22 mouse cellular contexts compared by ENCODE assay signal in the genomic region with DNA sequence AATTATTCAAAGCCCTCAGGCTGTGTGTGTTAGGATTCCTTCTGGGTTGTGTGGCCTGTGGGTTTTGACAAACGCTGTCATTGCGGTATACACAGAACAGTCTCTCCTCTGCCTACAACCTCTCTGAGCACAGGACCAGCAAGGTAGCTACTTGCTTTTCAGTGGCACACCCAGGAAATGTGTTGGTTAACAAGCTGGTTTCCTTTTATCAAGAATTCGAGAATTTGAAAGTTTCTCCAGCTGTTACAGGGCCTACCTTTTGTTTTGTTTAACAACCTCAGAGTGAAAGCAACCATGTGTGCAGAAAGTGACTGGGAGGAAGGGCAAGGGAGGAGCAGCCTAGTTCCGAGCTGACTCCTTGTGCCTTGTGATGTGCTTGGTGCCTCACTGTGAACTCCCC. TPM values are rescaled to one million over a fixed set of nuclear protein-coding genes. Genes with fewer than 3 reads are reported as not detected.
DNase-seq lines count a peak whose midpoint lies in the region; ATAC-seq and TF ChIP-seq lines count a peak whose summit lies in the region.
"Had no signal": no experiment of that assay in that cellular context is flagged by ENCODE, and none has a peak within 500 bp of the region (broad histone marks: within the 10 kb centered on the region; RNA-seq: fewer than 3 reads in every experiment).

No protein-coding gene starts in this region.

- no peaks in the 10 kb centered on the region for H3K9me3 ChIP-seq in hindbrain, postnatal 0 days (ENCODE audit: low read length)
- H3K9me3 ChIP-seq in forebrain, postnatal 0 days (ENCODE audit: low read length) = no peaks in the 10 kb centered on the region
- H3K9me3 ChIP-seq: midbrain, embryonic 15.5 days; neural tube, embryonic 12.5 days had no signal

- peak overlapping the region; percentile 81 for H3K27ac ChIP-seq in gastrocnemius, adult 2 months
- peak overlapping the region; percentile 99 for H3K27ac ChIP-seq in brown adipose tissue, adult 24 weeks (replicated peaks; ENCODE audit: low read depth, low read length)
- H3K27ac ChIP-seq in hindbrain, postnatal 0 days = no peak overlapping the region
- H3K27ac ChIP-seq in forebrain, postnatal 0 days (ENCODE audit: low read depth, low read length) = no peak overlapping the region
- H3K27ac ChIP-seq: hindbrain, embryonic 14.5 days; midbrain, embryonic 15.5 days; neural tube, embryonic 12.5 days had no signal

- no peak for ATAC-seq in hindbrain, postnatal 0 days
- no peak for ATAC-seq in forebrain, postnatal 0 days
- ATAC-seq: midbrain, embryonic 15.5 days had no signal

- intact Hi-C loops in gastrocnemius, adult 2 months (cut with DNase I) = no loop called here

- 46% methylated on average over 4 of the region's 4 CpGs for WGBS in hindbrain, postnatal 0 days
- 46% methylated on average over 4 of the region's 4 CpGs for WGBS in forebrain, postnatal 0 days

- H3K4me1 ChIP-seq in brown adipose tissue, adult 24 weeks (ENCODE audit: control insufficient read depth, insufficient read depth, insufficient read length, low read length) = peaks cover 10% of the 10 kb centered on the region; the same call in 1 of the 2 replicates
- no peaks in the 10 kb centered on the region for H3K4me1 ChIP-seq in hindbrain, postnatal 0 days (ENCODE audit: insufficient read depth, low read length)
- no peaks in the 10 kb centered on the region for H3K4me1 ChIP-seq in forebrain, postnatal 0 days (ENCODE audit: insufficient read depth)

- H3K9ac ChIP-seq in hindbrain, postnatal 0 days (replicated peaks; ENCODE audit: low read length) = no peak overlapping the region
- H3K9ac ChIP-seq in forebrain, postnatal 0 days = no peak overlapping the region
- H3K9ac ChIP-seq: hindbrain, embryonic 14.5 days; lung, embryonic 14.5 days; midbrain, embryonic 15.5 days; neural tube, embryonic 12.5 days had no signal

- H3K27me3 ChIP-seq in hindbrain, postnatal 0 days (ENCODE audit: insufficient read depth, low read length) = peaks cover 18% of the 10 kb centered on the region
- peaks cover 20% of the 10 kb centered on the region for H3K27me3 ChIP-seq in forebrain, postnatal 0 days (ENCODE audit: insufficient read depth, low read length)

- no peaks in the 10 kb centered on the region for H3K36me3 ChIP-seq in hindbrain, postnatal 0 days (ENCODE audit: insufficient read depth, low read length)
- H3K36me3 ChIP-seq in forebrain, postnatal 0 days (ENCODE audit: insufficient read depth) = no peaks in the 10 kb centered on the region
- H3K36me3 ChIP-seq: midbrain, embryonic 15.5 days; neural tube, embryonic 12.5 days had no signal

- H3K4me3 ChIP-seq in gastrocnemius, adult 2 months = no peak overlapping the region
- peak overlapping the region; percentile 6; the same call in 1 of the 2 replicates for H3K4me3 ChIP-seq in brown adipose tissue, adult 24 weeks (ENCODE audit: insufficient read depth, low read depth, low read length)
- H3K4me3 ChIP-seq in hindbrain, postnatal 0 days (ENCODE audit: low read length) = no peak overlapping the region
- no peak overlapping the region for H3K4me3 ChIP-seq in forebrain, postnatal 0 days (ENCODE audit: low read depth, low read length)
- H3K4me3 ChIP-seq: midbrain, embryonic 15.5 days; neural tube, embryonic 12.5 days had no signal

- TF ChIP-seq CTCF in gastrocnemius, adult 2 months (IDR thresholded peaks at IDR 0.05) = no peak
- TF ChIP-seq CTCF in hindbrain, postnatal 0 days (IDR thresholded peaks at IDR 0.05; ENCODE audit: low read depth) = no peak
- TF ChIP-seq CTCF in forebrain, postnatal 0 days (IDR thresholded peaks at IDR 0.05; ENCODE audit: low read depth) = no peak

- no peak overlapping the region for H3K4me2 ChIP-seq in hindbrain, postnatal 0 days (ENCODE audit: low read depth, low read length)
- no peak overlapping the region for H3K4me2 ChIP-seq in forebrain, postnatal 0 days (ENCODE audit: low read depth)
- H3K4me2 ChIP-seq: hindbrain, embryonic 14.5 days; lung, embryonic 14.5 days; midbrain, embryonic 15.5 days; neural tube, embryonic 12.5 days had no signal

- no peak for DNase-seq in gastrocnemius, adult 2 months
- DNase-seq in gastrocnemius, postnatal 10 days = no peak
- DNase-seq in CD4-positive, CD25-positive, alpha-beta regulatory T cell, adult 2 months (ENCODE audit: low read depth, low spot score) = peak; percentile 71
- DNase-seq in thymus, postnatal 10 days (ENCODE audit: low spot score in 2 of 2) = peak; percentile 49
- no peak for DNase-seq in adrenal gland, adult 8-10 months
- no peak for DNase-seq in hindbrain, postnatal 0 days (ENCODE audit: low spot score)
- DNase-seq in forebrain, postnatal 0 days = no peak
- DNase-seq: adrenal gland, postnatal 25 days; cerebellum, adult 9-10 months; kidney, adult 18-20 months; kidney, postnatal 4 days; liver; lung, embryonic 14.5 days had no signal

RNA-seq across cellular contexts. Expression of a gene that starts 3.7 kb away (rescaled TPM):
- total RNA-seq in gastrocnemius, adult 2 months (2021) = 10 to 100 TPM; 12.2 to 24.1 TPM
- total RNA-seq in gastrocnemius, postnatal 10 days (2021) = 10 to 100 TPM; 29.9 to 35.5 TPM
- polyA plus RNA-seq in brown adipose tissue, adult 24 weeks (2012; ENCODE audit: insufficient read depth, insufficient read length, missing spikeins) = 28.7 and 30.4 TPM in 2 replicates
- 10 to 100 TPM; 23.4 to 47.5 (median 37.3) TPM for total RNA-seq in adrenal gland, adult 8-10 months (2022)
- 1.8 and 2.2 TPM in 2 replicates for total RNA-seq in hindbrain, postnatal 0 days (2014; rRNA removed)
- 2.1 and 2.4 TPM in 2 replicates for polyA plus RNA-seq in hindbrain, postnatal 0 days (2015; fragmentation: Nextera tagmentation; extraction: Ambion mirVana)
- total RNA-seq in forebrain, postnatal 0 days (2014; rRNA removed) = 2.6 and 5.4 TPM in 2 replicates
- 1.5 and 2.4 TPM in 2 replicates for polyA plus RNA-seq in forebrain, postnatal 0 days (2015; fragmentation: Nextera tagmentation; extraction: Ambion mirVana)

RNA-seq across cellular contexts. Expression of a gene that starts 37.1 kb away (rescaled TPM):
- 100 to 1,000 TPM; 169 to 206 TPM for total RNA-seq in gastrocnemius, adult 2 months (2021)
- total RNA-seq in gastrocnemius, postnatal 10 days (2021) = 100 to 1,000 TPM; 101 to 115 TPM
- polyA plus RNA-seq in brown adipose tissue, adult 24 weeks (2012; ENCODE audit: insufficient read depth, insufficient read length, missing spikeins) = 9.1 and 14.2 TPM in 2 replicates
- 1 to 10 TPM; 6.1 to 9.6 (median 7.4) TPM for total RNA-seq in adrenal gland, adult 8-10 months (2022)
- 0.42 and 4.5 TPM in 2 replicates for total RNA-seq in hindbrain, postnatal 0 days (2014; rRNA removed)
- polyA plus RNA-seq in hindbrain, postnatal 0 days (2015; fragmentation: Nextera tagmentation; extraction: Ambion mirVana) = 2.4 and 3.4 TPM in 2 replicates
- total RNA-seq in forebrain, postnatal 0 days (2014; rRNA removed) = 1.4 and 3.0 TPM in 2 replicates
- 2.2 and 2.4 TPM in 2 replicates for polyA plus RNA-seq in forebrain, postnatal 0 days (2015; fragmentation: Nextera tagmentation; extraction: Ambion mirVana)
- total RNA-seq: granulocyte monocyte progenitor cell, adult 5-6 weeks had no signal

RNA-seq across cellular contexts. Expression of a gene that starts 39.2 kb away (rescaled TPM):
- total RNA-seq in gastrocnemius, adult 2 months (2021) = 10 to 100 TPM; 11.4 to 15.1 TPM
- 10 to 100 TPM; 11.1 to 18.7 TPM for total RNA-seq in gastrocnemius, postnatal 10 days (2021)
- polyA plus RNA-seq in brown adipose tissue, adult 24 weeks (2012; ENCODE audit: insufficient read depth, insufficient read length, missing spikeins) = 3.8 and 6.7 TPM in 2 replicates
- total RNA-seq in adrenal gland, adult 8-10 months (2022) = 10 to 100 TPM; 21.8 to 32.6 (median 26.9) TPM
- total RNA-seq in hindbrain, postnatal 0 days (2014; rRNA removed) = 23.5 and 34.2 TPM in 2 replicates
- 26.0 and 27.2 TPM in 2 replicates for polyA plus RNA-seq in hindbrain, postnatal 0 days (2015; fragmentation: Nextera tagmentation; extraction: Ambion mirVana)
- 31.5 and 34.9 TPM in 2 replicates for total RNA-seq in forebrain, postnatal 0 days (2014; rRNA removed)
- polyA plus RNA-seq in forebrain, postnatal 0 days (2015; fragmentation: Nextera tagmentation; extraction: Ambion mirVana) = 26.4 and 27.2 TPM in 2 replicates

RNA-seq across cellular contexts. Expression of a gene that starts 44.2 kb away (rescaled TPM):
- under 1 TPM; 0.13 to 0.28 TPM for total RNA-seq in gastrocnemius, adult 2 months (2021)
- 1 to 10 TPM; 2.9 to 4.0 TPM for total RNA-seq in gastrocnemius, postnatal 10 days (2021)
- 0.55 and 0.92 TPM in 2 replicates for polyA plus RNA-seq in brown adipose tissue, adult 24 weeks (2012; ENCODE audit: insufficient read depth, insufficient read length, missing spikeins)
- total RNA-seq in adrenal gland, adult 8-10 months (2022) = 10 to 100 TPM in 2 of 4 experiments, 1 to 10 TPM in 2; 7.4 to 11.7 (median 9.1) TPM
- total RNA-seq in hindbrain, postnatal 0 days (2014; rRNA removed) = 1.5 and 3.2 TPM in 2 replicates
- polyA plus RNA-seq in hindbrain, postnatal 0 days (2015; fragmentation: Nextera tagmentation; extraction: Ambion mirVana) = 2.2 and 2.4 TPM in 2 replicates
- 1.3 and 2.2 TPM in 2 replicates for total RNA-seq in forebrain, postnatal 0 days (2014; rRNA removed)
- 0.93 and 1.3 TPM in 2 replicates for polyA plus RNA-seq in forebrain, postnatal 0 days (2015; fragmentation: Nextera tagmentation; extraction: Ambion mirVana)

RNA-seq across cellular contexts. Expression of a gene that starts 55.5 kb away (rescaled TPM):
- total RNA-seq in gastrocnemius, adult 2 months (2021) = not detected
- total RNA-seq in gastrocnemius, postnatal 10 days (2021) = not detected
- 0.79 TPM in 1 of 2 replicates, not detected in the other for polyA plus RNA-seq in brown adipose tissue, adult 24 weeks (2012; ENCODE audit: insufficient read depth, insufficient read length, missing spikeins)
- under 1 TPM in 3 of 4 experiments, not detected in 1; 0.14 to 0.43 (median 0.35) TPM for total RNA-seq in adrenal gland, adult 8-10 months (2022)
- total RNA-seq in hindbrain, postnatal 0 days (2014; rRNA removed) = not detected in 2 replicates
- polyA plus RNA-seq in hindbrain, postnatal 0 days (2015; fragmentation: Nextera tagmentation; extraction: Ambion mirVana) = 0.13 TPM in 1 of 2 replicates, not detected in the other
- not detected in 2 replicates for total RNA-seq in forebrain, postnatal 0 days (2014; rRNA removed)
- 0.06 and 0.29 TPM in 2 replicates for polyA plus RNA-seq in forebrain, postnatal 0 days (2015; fragmentation: Nextera tagmentation; extraction: Ambion mirVana)
- total RNA-seq: ES-E14; granulocyte monocyte progenitor cell, adult 5-6 weeks; layer of hippocampus, postnatal 25 days; left cerebral cortex, postnatal 25 days; megakaryocyte progenitor cell, adult 5-6 weeks had no signal
- polyA plus RNA-seq: lung, embryonic 14.5 days had no signal

Comparison
In these comparisons a context has a peak if more than half of its experiments do, and no peak if none do; other contexts are left out.
1. DNase-seq: peak in CD4-positive, CD25-positive, alpha-beta regulatory T cell, adult 2 months (single experiment) and thymus, postnatal 10 days (2 of 2); none in gastrocnemius, adult 2 months (single experiment), gastrocnemius, postnatal 10 days (single experiment), adrenal gland, adult 8-10 months (single experiment), hindbrain, postnatal 0 days (single experiment) and forebrain, postnatal 0 days (single experiment).
2. H3K27ac ChIP-seq: peak in gastrocnemius, adult 2 months (single experiment) and brown adipose tissue, adult 24 weeks (single experiment); none in hindbrain, postnatal 0 days (single experiment) and forebrain, postnatal 0 days (single experiment).
3. RNA of a gene that starts 37.1 kb away (total RNA-seq): 169 to 206 TPM in gastrocnemius, adult 2 months and 101 to 115 TPM in gastrocnemius, postnatal 10 days; 6.1 to 9.6 TPM in adrenal gland, adult 8-10 months, 1.4 to 3.0 TPM in forebrain, postnatal 0 days and 0.42 to 4.5 TPM in hindbrain, postnatal 0 days; every median in the first group is over 4 times any median in the second.